Mouse (Mus musculus): ENCODE data around the gene Gle1.
"Not testable (repeated sequence)": the region's sequence is repeated elsewhere in the genome, so short reads cannot be mapped to it uniquely, and the experiment has no call there.

Gene Gle1

DNA sequence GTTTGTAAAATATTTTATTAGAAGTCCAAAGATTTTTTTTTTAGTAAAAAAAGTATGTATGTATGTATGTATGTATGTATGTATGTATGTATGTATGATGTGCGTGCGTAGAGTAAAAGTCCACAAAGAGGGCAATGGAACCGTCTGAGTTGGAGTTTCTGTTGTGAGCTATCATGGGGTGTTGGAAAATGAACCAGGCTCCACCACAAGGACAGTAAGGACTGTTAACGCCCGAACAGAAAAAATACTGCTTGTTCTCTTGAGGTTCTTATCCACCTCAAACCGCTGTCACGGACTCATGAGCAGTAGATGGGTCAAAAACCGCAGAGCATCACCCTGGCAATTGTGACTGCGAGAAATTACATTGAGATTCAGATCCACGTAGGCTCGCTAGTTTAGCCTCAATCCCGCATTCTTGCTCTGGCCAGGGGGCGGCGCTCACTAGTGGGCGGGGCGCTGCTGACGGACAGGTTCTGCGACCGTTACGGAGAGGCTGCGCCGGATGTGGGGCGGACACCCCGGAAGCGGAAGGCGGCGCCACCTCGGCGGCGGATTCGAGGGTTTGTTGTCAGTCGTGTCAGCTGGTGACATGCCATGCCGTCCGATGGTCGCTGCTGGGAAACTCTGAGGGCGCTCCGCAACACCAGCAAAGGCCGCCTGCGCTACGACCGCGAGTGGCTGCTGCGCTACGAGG is at the start of gene Gle1:
TSS of gene Gle1 (plus strand) at position 521 of the 694 bp plus-strand sequence.
- DNase-seq, result peak; percentile 99

DNA sequence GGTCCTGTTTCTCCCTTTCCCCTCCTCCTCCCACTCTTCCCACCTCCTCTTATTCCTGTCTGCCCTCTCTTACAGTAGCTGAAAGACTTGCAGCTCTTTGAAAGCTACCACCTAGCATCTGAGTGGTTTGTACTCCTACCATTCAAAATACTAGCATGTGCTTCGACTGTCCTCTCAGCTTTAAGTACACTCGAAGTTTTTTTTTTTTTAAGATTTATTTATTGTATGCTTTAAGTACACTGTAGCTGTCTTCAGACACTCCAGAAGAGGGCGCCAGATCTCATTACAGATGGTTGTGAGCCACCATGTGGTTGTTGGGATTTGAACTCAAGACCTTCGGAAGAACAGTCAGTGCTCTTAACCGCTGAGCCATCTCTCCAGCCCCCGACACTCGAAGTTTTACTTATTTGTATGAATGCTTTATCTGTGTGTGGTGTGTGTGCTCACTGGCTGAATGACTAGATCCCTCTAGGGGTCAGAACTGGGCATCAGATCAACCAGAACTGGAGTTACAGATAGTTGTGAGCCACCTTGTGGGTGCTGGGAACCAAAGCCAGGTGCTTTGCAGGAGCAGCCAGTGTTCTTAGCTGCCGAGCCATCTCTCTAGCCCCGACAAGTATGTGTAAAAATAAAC is 48.5 kb upstream of the Gle1 start:
- DNase-seq, result peak in 1 of 2 experiments; percentile 10

DNA sequence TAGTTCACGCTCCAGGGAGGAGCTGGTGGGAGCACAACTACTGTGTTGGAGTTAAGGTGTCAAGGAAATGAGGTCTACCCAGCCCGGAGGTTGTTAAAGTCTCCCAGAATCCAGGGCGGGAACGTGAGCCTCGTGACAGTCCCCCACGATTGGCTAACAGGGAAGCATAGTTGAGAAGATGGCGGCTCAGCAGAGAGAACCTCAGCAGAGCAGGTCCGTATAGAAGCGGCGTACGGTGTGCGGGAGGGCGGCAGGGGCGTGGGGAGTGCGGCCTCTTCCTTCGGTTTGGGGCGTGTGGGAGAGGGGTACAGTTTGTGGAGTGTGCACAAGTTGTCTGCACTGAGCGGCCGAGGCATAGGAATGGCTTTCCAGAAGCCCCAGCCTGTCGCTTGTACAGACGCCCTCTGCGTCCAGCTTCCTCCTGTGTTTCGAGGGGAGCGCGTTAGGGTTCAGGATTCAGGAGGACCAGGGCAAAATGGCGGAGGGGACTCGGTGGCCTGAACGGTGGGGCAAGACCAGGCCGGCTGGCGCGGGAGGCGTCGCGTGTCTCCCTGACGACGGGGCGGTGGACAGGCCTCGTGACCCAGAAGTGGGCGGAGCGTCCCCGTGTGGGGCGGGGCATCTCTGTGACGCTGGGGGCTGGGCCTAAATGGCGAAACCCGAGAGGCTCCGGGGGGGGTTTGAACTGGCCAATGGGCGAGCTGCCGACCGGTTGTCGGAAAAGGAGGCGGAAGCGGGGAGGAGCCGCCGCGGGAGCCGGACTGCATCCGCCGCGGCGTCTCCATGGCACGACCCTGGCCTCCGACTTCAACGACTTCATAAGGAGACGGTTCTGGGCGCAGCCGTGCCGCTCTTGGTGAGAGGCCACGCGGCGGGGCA is 45.9 kb upstream of the Gle1 start, which contains the start of gene Odf2:
TSS of gene Odf2 (plus strand) at position 156 of the 879 bp plus-strand sequence.
- peak; percentile 100 for DNase-seq

DNA sequence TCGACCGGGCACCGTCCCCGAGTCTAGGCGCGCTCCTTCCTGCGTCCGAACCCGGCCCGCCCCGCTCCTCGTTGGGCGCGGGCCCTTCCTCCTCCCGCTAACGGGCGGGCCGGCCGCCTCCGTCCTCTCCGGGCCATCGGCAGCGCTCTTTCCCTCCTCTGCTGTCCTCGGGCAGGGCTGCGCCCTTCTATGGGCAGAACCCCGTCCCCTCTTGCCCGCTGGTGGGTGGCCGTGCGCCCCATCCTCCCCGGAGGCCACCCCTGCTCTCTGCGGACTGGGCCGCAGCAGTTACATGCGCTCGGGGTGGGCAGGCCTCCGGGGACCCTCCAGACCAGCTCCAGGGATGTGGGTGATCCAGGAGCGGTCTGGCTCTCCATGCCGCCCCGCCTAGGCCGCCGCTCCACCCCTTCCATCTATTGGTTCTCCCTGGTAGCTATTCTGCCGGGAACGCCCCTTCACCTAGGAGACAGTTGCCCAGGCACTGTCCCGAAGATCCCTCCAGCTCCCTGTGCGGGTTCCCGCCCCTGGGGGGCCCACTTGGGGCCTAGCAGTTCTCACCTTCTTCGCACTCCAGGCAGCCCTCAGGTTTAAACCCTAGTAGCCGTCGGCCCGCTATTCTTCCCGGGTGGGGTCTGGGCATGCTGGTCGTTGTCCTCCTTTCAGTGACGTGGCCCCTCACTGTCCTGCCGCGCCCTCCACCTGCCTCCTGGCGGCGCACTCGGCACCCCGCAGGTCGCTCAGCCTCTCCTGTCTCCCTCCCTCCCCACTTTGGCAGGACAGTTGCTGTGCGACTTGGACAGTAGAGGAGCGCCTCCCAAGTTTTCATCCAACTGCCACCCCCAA is 45.0 kb upstream of the Gle1 start:
- DNase-seq, result peak; percentile 56 to 57

DNA sequence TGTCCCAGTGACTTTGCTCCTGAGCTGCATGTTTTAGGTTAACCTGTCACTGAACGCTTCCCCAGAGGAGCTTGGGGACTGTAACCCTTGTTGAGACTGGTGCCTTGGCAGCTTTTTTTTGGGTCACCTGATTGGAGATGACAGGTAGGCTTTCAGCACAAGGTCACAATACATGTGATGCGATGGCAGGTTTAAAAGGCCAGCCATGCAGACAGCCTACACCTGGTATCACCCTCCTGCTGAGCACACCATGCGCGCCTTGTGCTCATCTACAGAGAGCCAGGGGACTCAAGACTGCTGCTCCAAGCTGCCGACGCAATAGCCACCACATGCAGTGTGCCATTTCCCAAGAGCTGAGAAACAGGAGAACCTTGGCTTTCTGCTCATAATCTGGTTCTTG is 43.5 kb upstream of the Gle1 start:
- DNase-seq, result no peak

DNA sequence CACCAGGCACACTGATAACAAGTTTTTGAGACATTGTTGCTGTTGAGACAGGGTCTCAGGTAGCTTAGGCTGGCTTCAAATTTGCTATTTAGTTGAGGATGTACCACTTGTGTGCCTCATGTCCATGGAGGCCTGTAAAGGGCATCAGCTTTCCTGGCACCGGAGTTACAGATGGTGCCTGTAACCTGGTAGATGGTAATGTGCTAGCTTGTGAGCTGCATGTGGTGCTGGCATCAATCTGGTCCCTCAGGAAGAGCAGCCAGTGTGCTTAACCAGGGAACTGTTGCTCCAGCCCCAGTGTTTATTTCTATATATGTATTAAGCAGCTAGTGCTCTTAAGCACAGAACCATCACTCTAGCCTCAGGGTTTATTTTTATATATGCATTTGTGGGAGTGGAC is 39.2 kb upstream of the Gle1 start:
- DNase-seq, result no peak

DNA sequence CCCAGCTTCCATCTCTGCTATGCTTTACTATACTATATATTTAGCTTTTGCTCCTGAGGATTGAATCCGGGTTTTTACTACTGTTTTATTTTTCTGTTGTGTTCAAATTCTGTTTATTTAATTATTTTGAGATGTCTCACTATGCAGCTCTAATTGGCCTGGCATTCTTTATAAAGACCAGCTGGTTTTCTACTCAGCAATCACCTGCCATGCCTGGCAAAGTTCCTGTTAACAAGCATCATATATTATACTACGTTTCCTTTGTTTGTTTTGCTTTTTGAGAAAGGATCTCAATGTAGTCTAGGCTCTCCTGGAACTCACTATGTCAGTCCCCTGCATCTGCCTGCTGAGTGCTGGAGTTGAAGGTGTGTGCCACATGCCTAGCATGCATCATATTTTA is 37.9 kb upstream of the Gle1 start:
- DNase-seq, result no peak

DNA sequence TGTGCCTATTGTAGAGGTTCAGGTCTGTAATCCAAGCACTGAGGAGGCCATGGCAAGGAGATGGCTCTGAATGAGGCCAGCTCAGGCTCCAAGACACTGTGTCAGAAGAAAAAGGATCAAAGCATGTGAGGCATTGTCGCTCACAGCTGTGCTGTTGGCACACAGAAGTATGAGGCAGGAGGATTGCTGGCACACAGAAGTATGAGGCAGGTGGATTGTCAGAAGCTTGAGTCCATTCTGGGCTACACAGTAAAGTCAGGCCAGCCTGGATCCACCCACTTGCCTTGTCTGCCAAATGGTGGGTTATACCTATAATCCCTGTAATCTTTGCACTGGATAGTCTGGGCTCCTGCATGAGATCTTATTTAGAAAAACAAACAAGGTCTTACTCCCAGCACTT is 37.1 kb upstream of the Gle1 start:
- no peak for DNase-seq

DNA sequence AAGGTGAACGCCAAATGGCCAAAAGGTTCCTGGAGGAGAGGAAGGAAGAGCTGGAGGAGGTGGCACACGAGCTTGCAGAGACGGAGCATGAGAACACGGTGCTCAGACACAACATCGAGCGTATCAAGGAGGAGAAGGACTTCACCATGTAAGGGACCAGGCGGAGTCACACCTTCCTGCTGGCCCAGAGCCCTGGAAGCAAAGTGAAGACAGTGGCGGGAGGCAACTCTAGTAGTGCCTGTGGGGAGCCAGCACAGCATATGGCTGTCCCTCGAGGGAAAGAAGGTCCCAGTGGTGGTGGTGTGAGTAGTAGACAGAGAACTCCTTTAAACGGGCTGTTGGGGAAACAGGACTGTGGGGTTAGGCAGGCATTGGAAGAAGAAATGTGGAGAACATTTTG is 33.0 kb upstream of the Gle1 start:
- DNase-seq, result no peak

DNA sequence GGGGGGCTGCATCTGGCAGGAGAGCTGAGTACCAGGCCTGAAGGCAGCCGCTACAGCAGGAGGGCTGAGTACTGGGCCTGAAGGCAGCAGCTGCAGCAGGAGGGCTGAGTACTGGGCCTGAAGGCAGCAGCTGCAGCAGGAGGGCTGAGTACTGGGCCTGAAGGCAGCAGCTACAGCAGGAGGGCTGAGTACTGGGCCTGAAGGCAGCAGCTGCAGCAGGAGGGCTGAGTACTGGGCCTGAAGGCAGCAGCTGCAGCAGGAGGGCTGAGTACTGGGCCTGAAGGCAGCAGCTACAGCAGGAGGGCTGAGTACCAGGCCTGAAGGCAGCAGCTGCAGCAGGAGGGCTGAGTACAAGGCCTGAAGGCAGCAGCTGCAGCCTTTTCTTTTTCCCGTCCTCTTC is 27.1 kb upstream of the Gle1 start:
- not testable (repeated sequence) for DNase-seq

DNA sequence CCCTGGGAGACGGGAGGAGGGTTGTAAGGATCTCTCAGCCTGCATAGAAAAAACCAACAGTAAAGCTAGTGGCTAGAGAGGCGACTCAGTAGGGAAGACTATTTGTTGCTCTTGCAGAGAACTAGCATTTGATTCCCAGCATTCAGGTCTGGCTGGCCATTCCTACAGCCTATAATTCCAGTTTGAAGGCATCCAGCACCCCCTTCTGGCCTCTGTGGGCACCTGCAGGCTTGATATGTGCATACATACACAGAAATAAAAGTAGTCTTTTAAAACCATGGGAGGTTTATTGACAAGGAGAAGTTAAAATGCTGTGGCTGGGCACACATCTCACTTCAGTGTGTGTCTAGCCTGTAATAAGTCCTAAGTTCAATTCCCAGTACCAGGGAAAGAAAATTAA is 25.2 kb upstream of the Gle1 start:
- DNase-seq, result peak; percentile 17 to 23

DNA sequence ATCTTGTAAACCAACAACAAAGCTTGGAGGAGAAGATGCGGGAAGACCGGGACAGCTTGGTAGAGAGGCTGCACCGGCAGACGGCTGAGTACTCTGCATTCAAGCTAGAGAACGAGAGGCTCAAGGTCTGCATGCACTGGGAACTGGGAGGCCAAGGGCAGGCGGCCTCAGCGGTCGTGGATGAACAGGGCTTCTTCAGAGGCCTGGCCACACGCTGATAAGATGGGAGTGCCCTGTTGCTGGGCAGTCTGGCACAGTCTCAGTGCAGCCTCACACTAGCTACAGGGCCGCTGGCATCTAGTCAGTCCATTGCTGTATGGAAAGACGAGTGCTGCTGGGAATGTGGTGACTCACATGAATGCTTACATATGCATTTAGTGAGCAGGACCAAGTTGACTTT is 17.6 kb upstream of the Gle1 start:
- no peak for DNase-seq

DNA sequence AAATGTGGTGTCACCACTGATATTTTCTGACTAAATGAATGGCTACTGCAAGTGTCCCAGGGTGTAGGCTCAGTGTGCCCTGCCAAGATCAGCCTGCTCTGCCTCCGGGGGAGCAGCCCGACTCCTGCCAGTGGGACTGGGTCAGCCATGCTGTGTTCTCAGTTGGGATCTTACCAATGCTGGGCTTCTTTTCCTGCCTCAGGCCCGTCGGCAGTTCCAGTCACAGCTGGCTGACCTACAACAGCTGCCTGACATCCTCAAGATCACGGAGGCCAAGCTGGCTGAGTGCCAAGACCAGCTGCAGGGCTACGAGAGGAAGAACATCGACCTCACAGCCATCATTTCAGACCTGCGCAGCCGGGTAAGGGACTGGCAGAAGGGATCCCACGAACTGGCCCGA is 13.2 kb upstream of the Gle1 start:
- peak in 1 of 2 experiments; percentile 19 for DNase-seq

DNA sequence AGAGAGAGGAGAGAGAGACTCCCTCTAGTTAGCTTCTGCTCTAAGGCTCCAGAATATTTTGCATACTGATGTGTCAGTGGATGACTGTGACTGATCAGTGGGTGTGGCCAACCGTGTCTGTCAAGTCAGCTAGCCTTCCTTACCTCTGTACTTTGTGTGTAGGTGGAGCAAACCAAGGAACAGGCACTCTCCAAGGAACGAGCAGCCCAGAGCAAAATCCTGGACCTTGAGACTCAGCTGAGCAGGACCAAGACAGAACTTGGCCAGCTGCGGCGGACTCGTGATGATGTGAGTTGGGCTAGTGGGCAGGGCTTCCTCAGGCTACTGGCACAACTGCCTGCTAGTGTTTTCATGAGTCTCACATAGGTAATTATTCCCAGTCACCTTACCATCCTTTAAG is 8.7 kb upstream of the Gle1 start:
- no peak for DNase-seq

DNA sequence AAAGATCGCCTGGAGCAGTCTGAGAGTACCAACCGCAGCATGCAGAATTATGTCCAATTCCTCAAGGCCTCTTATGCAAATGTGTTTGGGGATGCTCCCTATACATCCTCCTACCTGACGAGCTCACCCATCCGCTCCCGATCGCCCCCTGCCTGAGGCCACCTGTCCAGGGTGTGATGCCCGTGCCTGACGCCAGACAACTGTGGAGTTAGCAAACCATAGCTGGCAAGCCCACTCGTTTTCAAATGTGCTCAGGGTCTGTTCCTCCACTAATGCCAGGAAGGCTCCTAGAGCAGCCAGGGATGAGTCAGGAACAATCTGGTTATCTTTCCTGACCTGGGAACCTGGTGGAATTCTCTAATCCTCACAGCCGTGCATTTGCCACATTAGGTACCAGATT is 4.7 kb upstream of the Gle1 start:
- DNase-seq, result no peak

DNA sequence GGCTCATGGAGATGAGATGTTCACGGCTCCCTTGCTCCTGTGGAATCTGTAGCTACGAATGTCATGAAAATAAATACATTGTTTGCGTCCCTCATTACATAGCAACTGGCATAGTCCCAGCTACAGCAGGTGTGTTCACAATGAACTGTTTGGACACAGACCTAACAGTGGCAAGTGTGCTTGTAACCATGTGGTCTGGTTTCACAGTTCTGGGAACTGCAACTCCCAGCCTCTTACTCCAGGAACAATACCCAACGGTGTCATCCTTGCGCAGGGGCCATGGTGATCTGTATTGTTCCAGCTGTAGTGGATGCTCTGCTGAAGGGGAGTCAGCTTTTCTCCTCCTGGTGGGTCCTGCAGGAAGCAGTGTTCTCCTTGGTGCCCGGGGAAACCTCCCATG is 4.0 kb upstream of the Gle1 start:
- no peak for DNase-seq

DNA sequence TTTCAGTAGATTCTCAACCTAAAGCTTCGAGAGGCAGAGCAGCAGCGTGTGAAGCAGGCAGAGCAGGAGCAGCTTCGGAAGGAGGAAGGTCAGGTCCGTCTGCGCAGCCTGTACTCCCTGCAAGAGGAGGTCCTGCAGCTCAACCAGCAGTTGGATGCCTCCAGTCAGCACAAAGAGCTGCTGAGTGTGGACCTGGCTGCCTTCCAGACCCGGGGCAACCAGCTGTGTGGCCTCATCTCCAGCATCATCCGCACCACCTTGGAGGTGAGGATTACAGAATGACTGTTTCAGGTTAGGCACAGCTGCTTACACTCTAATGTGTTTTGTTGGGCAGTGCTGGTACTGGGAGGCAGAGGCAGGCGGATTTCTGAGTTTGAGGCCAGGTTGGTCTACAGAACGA is 4.8 kb downstream of the Gle1 start:
- DNase-seq, result no peak

DNA sequence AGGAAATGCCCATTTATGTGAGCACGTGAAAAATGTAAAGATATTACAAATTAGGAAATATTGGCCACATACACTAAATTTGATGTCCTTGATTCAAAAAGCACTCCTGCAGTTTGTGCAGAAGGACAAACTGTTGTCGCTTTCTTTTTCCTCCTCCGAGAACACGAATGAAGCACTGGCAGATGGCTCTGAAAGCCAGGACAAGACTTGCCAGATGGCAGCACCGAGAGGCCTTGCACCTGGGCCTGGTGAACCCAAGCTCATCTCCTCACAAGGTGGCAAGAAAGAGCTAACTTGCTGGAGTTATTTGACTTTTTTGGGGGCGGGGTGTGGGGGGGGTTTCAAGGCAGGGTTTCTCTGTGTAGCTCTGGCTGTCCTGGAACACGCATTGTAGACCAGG is 5.6 kb downstream of the Gle1 start:
- no peak for DNase-seq

DNA sequence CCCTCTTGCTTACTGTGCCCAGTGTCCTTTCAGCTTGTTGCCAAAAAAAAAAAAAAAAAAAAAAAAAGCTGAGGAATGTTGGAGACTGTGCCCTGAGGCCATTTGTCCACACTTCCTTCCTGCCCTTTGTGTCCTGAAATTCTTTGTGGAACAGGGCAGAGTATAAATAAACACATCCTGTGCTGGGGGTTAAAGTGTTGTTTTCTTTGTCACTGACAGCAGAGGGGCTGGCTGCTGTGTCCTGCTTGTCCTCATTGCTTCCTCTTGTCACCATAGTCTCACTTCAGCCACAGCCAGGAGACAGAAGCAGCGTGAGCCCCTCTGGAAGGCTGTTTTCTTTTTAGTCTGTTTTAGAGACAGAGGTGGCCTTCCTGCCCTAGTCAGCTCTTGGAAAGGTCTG is 9.5 kb downstream of the Gle1 start:
- no peak for DNase-seq

DNA sequence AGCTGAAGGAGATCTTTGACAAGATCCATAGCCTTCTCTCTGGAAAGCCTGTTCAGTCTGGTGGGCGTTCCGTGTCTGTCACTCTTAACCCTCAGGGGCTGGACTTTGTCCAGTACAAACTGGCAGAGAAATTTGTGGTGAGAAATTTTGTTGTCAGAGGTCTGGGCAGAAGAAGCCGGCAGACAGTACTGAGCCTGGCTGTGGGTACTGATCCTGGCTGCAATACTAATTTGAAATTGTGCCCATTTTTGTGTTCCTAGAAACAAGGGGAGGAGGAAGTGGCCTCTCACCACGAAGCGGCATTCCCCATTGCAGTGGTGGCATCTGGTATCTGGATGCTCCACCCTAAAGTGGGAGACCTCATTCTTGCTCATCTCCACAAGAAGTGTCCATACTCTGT is 13.7 kb downstream of the Gle1 start:
- DNase-seq, result no peak

DNA sequence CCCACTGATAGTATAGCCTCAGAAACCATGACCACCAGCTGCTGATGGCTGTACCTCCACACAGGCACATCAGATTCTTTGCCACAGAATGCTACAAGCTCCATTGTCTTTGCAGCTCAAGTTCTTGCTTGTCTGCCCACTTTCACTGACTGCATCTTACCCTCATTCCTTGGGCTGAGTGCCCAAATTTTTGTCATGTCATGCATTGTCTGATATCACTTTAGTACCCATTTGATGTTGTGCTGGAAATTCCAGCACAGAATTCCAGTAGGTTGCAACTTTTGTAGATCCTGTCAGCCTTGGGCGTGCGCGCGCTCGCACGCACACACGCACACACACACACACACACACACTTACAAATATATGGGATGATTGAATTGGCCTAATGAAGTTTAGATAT is 26.0 kb downstream of the Gle1 start:
- DNase-seq, result no peak

DNA sequence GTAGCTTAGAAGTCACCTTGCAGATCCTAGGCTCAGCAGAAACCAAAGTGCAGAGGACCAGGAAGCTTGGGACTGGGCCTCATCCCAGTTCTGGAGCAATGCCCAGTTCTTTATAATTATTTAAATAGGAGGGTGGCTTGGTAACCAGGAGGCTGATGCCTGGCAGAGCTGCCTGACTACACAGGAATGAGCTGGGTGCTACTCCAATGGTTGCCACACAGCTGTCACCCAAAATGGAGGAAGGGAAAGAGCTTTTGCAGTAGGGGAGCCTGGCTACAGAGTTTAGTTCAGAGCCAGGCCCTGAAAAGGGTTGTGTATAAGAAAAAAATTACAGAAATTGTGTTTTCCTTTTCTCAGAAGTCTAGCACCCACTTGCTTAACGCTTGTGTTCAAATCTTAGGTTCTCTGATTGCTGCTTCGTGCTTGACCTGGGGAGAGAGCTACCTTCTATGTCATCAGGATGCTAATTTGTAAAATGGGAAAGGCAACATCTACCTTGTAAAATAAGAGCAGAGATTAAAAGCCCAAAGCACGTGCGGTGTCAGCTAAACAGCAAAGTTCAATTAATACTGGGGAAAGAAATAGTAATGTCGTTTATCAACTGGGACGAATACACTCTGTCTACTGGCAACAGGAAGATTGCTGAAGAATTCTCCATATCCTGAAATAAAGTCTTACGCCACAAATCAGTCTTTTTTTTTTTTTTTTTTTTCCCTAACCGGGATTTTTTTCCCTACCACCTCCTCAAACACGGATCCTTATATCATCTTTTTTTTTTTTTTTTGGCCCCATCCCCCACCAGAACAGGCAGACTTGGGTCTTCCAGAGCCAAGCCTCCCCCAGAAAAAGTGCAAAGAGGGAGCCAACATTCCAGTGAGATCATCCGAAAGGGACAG is 29.4 kb downstream of the Gle1 start:
- DNase-seq, result peak; percentile 23 to 31
